Mouse (Mus musculus): ENCODE measurements around the gene Pou6f2.

- TF ChIP-seq CTCF (IDR thresholded peaks at IDR 0.05; ENCODE audit: extremely low read depth, insufficient read depth, low read length) (no peak), POLR2A (IDR thresholded peaks at IDR 0.05; ENCODE audit: extremely low read depth, insufficient read depth, low read length) (no peak)
Measured at GRCm38 (mm10) chr13:18164182-18164581, 233.3 kb downstream of the Pou6f2 start.

Data from cortical plate, adult 2 months (tissue).